In the genomic region with DNA sequence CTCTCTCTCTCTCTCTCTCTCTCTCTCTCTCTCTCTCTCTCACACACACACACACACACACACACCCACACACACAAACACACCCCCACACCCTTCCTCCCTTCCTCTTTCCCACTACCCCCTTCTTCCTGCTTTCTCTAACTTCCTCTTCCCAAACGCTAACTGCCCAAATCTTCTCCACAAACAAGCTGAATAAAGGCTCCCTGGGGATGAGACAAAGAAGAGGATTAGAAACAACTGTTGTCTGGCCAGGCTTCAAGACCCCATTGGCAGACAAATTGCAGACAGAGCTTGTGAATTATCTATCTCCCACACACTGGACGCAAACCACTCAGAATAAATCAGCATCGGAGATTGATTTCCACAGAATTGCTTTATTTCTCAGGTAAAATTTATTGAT, we compare ENCODE assay signal across 10 mouse cellular contexts.
A peak's percentile ranks its signal among the peaks of the same experiment; 100 is the strongest.
DNase-seq lines count a peak whose midpoint lies in the region; ATAC-seq and TF ChIP-seq lines count a peak whose summit lies in the region.
"Had no signal": no experiment of that assay in that cellular context is flagged by ENCODE, and none has a peak within 500 bp of the region (broad histone marks: within the 10 kb centered on the region; RNA-seq: fewer than 3 reads in every experiment).

No protein-coding gene starts in this region.

- H3K9ac ChIP-seq in kidney, postnatal 0 days (ENCODE audit: low read depth, low read length) = no peak overlapping the region
- no peak overlapping the region for H3K9ac ChIP-seq in forebrain, postnatal 0 days
- H3K9ac ChIP-seq: liver, embryonic 12.5 days had no signal

- H3K4me2 ChIP-seq in kidney, postnatal 0 days (ENCODE audit: low read length) = no peak overlapping the region
- H3K4me2 ChIP-seq in forebrain, postnatal 0 days (ENCODE audit: low read depth) = no peak overlapping the region
- H3K4me2 ChIP-seq: liver, embryonic 12.5 days had no signal

- H3K27ac ChIP-seq in kidney, postnatal 0 days = no peak overlapping the region
- H3K27ac ChIP-seq in kidney, adult 2 months (ENCODE audit: insufficient read depth, low read depth, low read length) = no peak overlapping the region
- no peak overlapping the region for H3K27ac ChIP-seq in forebrain, postnatal 0 days (ENCODE audit: low read depth, low read length)
- H3K27ac ChIP-seq: liver, embryonic 12.5 days had no signal

- no peaks in the 10 kb centered on the region for H3K27me3 ChIP-seq in kidney, postnatal 0 days (ENCODE audit: insufficient read depth, low read length)
- no peaks in the 10 kb centered on the region for H3K27me3 ChIP-seq in kidney, adult 2 months (replicated peaks; ENCODE audit: control insufficient read depth, insufficient read depth, low read length)
- no peaks in the 10 kb centered on the region for H3K27me3 ChIP-seq in forebrain, postnatal 0 days (ENCODE audit: insufficient read depth, low read length)
- H3K27me3 ChIP-seq: liver, embryonic 12.5 days had no signal

- no peaks in the 10 kb centered on the region for H3K9me3 ChIP-seq in kidney, postnatal 0 days (replicated peaks; ENCODE audit: low read length)
- H3K9me3 ChIP-seq in forebrain, postnatal 0 days (ENCODE audit: low read length) = no peaks in the 10 kb centered on the region
- H3K9me3 ChIP-seq: G1E; liver, embryonic 12.5 days had no signal

- ATAC-seq in kidney, postnatal 0 days (replicated peaks; ENCODE audit: low FRiP score, low read depth) = no peak
- ATAC-seq in forebrain, postnatal 0 days = no peak
- no peak for ATAC-seq in activated CD4-positive, CD25-positive, alpha-beta regulatory T cell, adult 4 months
- ATAC-seq: liver, embryonic 12.5 days had no signal

- H3K4me3 ChIP-seq in kidney, postnatal 0 days (replicated peaks; ENCODE audit: low read depth, low read length) = no peak overlapping the region
- H3K4me3 ChIP-seq in kidney, adult 2 months (ENCODE audit: insufficient read depth, low read depth, low read length) = no peak overlapping the region
- H3K4me3 ChIP-seq in forebrain, postnatal 0 days (ENCODE audit: low read depth, low read length) = no peak overlapping the region
- H3K4me3 ChIP-seq: liver, embryonic 12.5 days had no signal

- H3K4me1 ChIP-seq in kidney, postnatal 0 days (replicated peaks; ENCODE audit: insufficient read depth, low read length) = no peaks in the 10 kb centered on the region
- H3K4me1 ChIP-seq in kidney, adult 2 months (ENCODE audit: control insufficient read depth, insufficient read depth, low read length) = no peaks in the 10 kb centered on the region
- no peaks in the 10 kb centered on the region for H3K4me1 ChIP-seq in forebrain, postnatal 0 days (ENCODE audit: insufficient read depth)
- H3K4me1 ChIP-seq: liver, embryonic 12.5 days had no signal

- no peak for TF ChIP-seq POLR2A in kidney, adult 2 months (IDR thresholded peaks at IDR 0.05; ENCODE audit: low read depth, low read length)

- no peaks in the 10 kb centered on the region for H3K36me3 ChIP-seq in kidney, postnatal 0 days (ENCODE audit: insufficient read depth, low read length)
- H3K36me3 ChIP-seq in kidney, adult 2 months (ENCODE audit: control insufficient read depth, insufficient read depth, low read length) = no peaks in the 10 kb centered on the region
- H3K36me3 ChIP-seq in forebrain, postnatal 0 days (ENCODE audit: insufficient read depth) = no peaks in the 10 kb centered on the region
- H3K36me3 ChIP-seq: G1E; liver, embryonic 12.5 days had no signal

- 41% methylated on average over 3 of the region's 3 CpGs for WGBS in kidney, postnatal 0 days
- WGBS in kidney, adult 2 months = 43% methylated on average over 3 of the region's 3 CpGs
- WGBS in forebrain, postnatal 0 days = 10% methylated on average over 3 of the region's 3 CpGs

- peak; percentile 71 for DNase-seq in kidney, postnatal 0 days (ENCODE audit: low spot score)
- no peak for DNase-seq in kidney, adult 2 months
- DNase-seq in ovary, postnatal 14 days (ENCODE audit: low spot score) = peak; percentile 3
- DNase-seq in ovary, adult 18-20 months (ENCODE audit: low spot score) = no peak
- peak; percentile 31 for DNase-seq in forebrain, postnatal 0 days
- DNase-seq in skeletal muscle tissue, adult 2 months (ENCODE audit: low read depth, low spot score) = peak; percentile 3
- DNase-seq: adrenal gland, postnatal 36 days had no signal

- no peak for TF ChIP-seq CTCF in kidney, postnatal 0 days (IDR thresholded peaks at IDR 0.05; ENCODE audit: low read depth)
- no peak for TF ChIP-seq CTCF in kidney, adult 2 months (conservative IDR thresholded peaks at IDR 0.05; ENCODE audit: insufficient read depth, insufficient read length, low read depth, low read length)
- TF ChIP-seq CTCF in forebrain, postnatal 0 days (IDR thresholded peaks at IDR 0.05; ENCODE audit: low read depth) = no peak

Comparison
In these comparisons a context has a peak if more than half of its experiments do, and no peak if none do; other contexts are left out.
1. DNase-seq: peak in kidney, postnatal 0 days (single experiment), ovary, postnatal 14 days (single experiment), forebrain, postnatal 0 days (single experiment) and skeletal muscle tissue, adult 2 months (single experiment); none in kidney, adult 2 months (single experiment) and ovary, adult 18-20 months (single experiment).